Mouse (Mus musculus): ENCODE data around the gene Sbp.

DNA sequence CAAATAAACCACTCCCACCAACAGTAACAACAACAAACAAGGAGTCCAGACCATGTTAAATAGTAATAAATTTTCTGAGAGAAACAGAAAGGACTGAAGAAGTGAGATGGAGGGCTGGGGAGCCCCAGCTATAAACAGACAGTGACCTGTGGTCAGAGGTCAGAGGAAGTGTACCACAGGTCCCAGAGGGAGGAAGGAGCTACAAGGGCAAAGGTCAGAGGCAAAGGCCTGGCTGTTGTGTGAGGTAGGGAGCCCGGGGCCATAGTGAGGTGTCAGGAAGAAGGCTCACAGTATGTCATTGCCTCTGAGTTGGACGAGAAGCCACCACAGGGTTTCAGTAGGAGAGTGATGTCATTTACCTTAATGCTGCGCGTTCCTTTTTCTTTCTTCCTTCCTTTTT, 41.4 kb downstream of the Sbp start:
- TF ChIP-seq CTCF (IDR thresholded peaks at IDR 0.05; ENCODE audit: borderline replicate concordance, insufficient read depth, low read depth, low read length) (no peak), POLR2A (IDR thresholded peaks at IDR 0.05; ENCODE audit: borderline replicate concordance, insufficient read depth, low read length) (no peak)
